Mouse (Mus musculus) MEL (cell line): ENCODE measurements at regions not wholly inside any gene's neighbourhood (a gene's known extent, or its start where the extent isn't known, plus 50 kb on each side); places are given as distances from the start of the nearest gene placed in this dataset.

Experiments used
- DNase-seq: peaks from one replicate; pipeline ENCODE4 v3.0.0; 2011; ENCODE audit warnings: low read depth, low spot score
- H3K27ac ChIP-seq: 2 replicates; pipeline ENCODE4 v1.5.1; 2012; ENCODE audit warnings: low read depth, mild to moderate bottlenecking, control low read depth, low read length, moderate library complexity; ENCODE audit not compliant: control insufficient read depth
- H3K27me3 ChIP-seq, 2 experiments: fragments of 150-350 bp in 1 of 2; sonication (generic) in 1 of 2; 2 replicates each; pipeline ENCODE4 v1.6.1; 2012; ENCODE audit warnings: low read length in 2 of 2, mild to moderate bottlenecking in 2 of 2, improper control_type of control experiment in 1 of 2, moderate library complexity in 1 of 2; ENCODE audit not compliant: insufficient read depth in 2 of 2, control insufficient read depth in 1 of 2
- H3K36me3 ChIP-seq, 2 experiments: 2 replicates each; pipeline ENCODE4 v1.6.1; 2012 to 2014; ENCODE audit warnings: low read length in 2 of 2, improper control_type of control experiment in 1 of 2, inconsistent platforms in 1 of 2, mild to moderate bottlenecking in 1 of 2; ENCODE audit not compliant: insufficient read depth in 2 of 2, control insufficient read depth in 1 of 2
- H3K4me1 ChIP-seq, 2 experiments: fragments of 150-350 bp in 1 of 2; sonication (generic) in 1 of 2; 2 replicates each; pipeline ENCODE4 v1.6.1; 2012; ENCODE audit warnings: low read length in 2 of 2, improper control_type of control experiment in 1 of 2, mild to moderate bottlenecking in 1 of 2; ENCODE audit not compliant: insufficient read depth in 2 of 2, control insufficient read depth in 1 of 2
- H3K4me3 ChIP-seq, 2 experiments: fragments of 150-350 bp in 1 of 2; sonication (generic) in 1 of 2; 2 replicates each; pipeline ENCODE4 v1.5.1; 2012; ENCODE audit warnings: low read depth in 2 of 2, low read length in 2 of 2, mild to moderate bottlenecking in 2 of 2, moderate library complexity in 2 of 2, control low read depth in 1 of 2, improper control_type of control experiment in 1 of 2; ENCODE audit not compliant: control insufficient read depth in 1 of 2, insufficient read depth in 1 of 2
- H3K79me2 ChIP-seq: 2 replicates; pipeline ENCODE4 v1.6.1; 2012; ENCODE audit warnings: mild to moderate bottlenecking, low read length, moderate library complexity; ENCODE audit not compliant: control insufficient read depth, poor library complexity, insufficient read depth
- H3K9ac ChIP-seq: 2 replicates; pipeline ENCODE4 v1.6.1; 2012; ENCODE audit warnings: low read depth, mild to moderate bottlenecking, control low read depth, low read length, moderate library complexity; ENCODE audit not compliant: control insufficient read depth, poor library complexity, severe bottlenecking
- H3K9me3 ChIP-seq: fragments of 150-350 bp; sonication (generic); replicated peaks from 2 replicates; pipeline ENCODE4 v1.6.1; 2012; ENCODE audit warnings: mild to moderate bottlenecking, low read length, improper control_type of control experiment, moderate library complexity; ENCODE audit not compliant: insufficient read depth
- BHLHE40 ChIP-seq: IDR thresholded peaks from 2 replicates; pipeline ENCODE4 v1.6.1; 2012; ENCODE audit warnings: low read depth, mild to moderate bottlenecking, inconsistent platforms, low read length, improper control_type of control experiment, borderline replicate concordance
- CHD2 ChIP-seq: IDR thresholded peaks from 2 replicates; pipeline ENCODE4 v1.6.1; 2011; ENCODE audit warnings: low read length, improper control_type of control experiment
- CTCF ChIP-seq, 3 experiments: IDR thresholded peaks in 2 of 3; conservative IDR thresholded peaks in 1 of 3; 2 replicates each; pipeline ENCODE4 v1.5.1; 2011 to 2012; ENCODE audit warnings: low read length in 3 of 3, low read depth in 2 of 3, mild to moderate bottlenecking in 2 of 3, improper control_type of control experiment in 1 of 3, inconsistent platforms in 1 of 3, mixed read lengths in 1 of 3, moderate library complexity in 1 of 3; ENCODE audit not compliant: control insufficient read depth in 1 of 3, insufficient read depth in 1 of 3, poor library complexity in 1 of 3, severe bottlenecking in 1 of 3
- E2F4 ChIP-seq: IDR thresholded peaks from 2 replicates; pipeline ENCODE4 v1.6.1; 2011; ENCODE audit warnings: low read depth, low read length, improper control_type of control experiment, borderline replicate concordance
- ETS1 ChIP-seq: IDR thresholded peaks from 2 replicates; pipeline ENCODE4 v1.6.1; 2012; ENCODE audit warnings: low read depth, mild to moderate bottlenecking, inconsistent platforms, low read length, improper control_type of control experiment, moderate library complexity
- GABPA ChIP-seq: IDR thresholded peaks from 2 replicates; pipeline ENCODE4 v1.6.1; 2012; ENCODE audit warnings: low read depth, mild to moderate bottlenecking, inconsistent platforms, low read length, improper control_type of control experiment, moderate library complexity
- HCFC1 ChIP-seq: IDR thresholded peaks from 2 replicates; pipeline ENCODE4 v1.6.1; 2012; ENCODE audit warnings: low read depth, mild to moderate bottlenecking, inconsistent platforms, low read length, improper control_type of control experiment, moderate library complexity
- MAX ChIP-seq: IDR thresholded peaks from 2 replicates; pipeline ENCODE4 v1.6.1; 2011; ENCODE audit warnings: low read length, improper control_type of control experiment
- MAZ ChIP-seq: IDR thresholded peaks from 2 replicates; pipeline ENCODE4 v1.6.1; 2012; ENCODE audit warnings: low read depth, mild to moderate bottlenecking, inconsistent platforms, low read length, improper control_type of control experiment
- MEF2A ChIP-seq: IDR thresholded peaks from 2 replicates; pipeline ENCODE4 v1.6.1; 2014; ENCODE audit warnings: low read depth, mild to moderate bottlenecking, inconsistent platforms, low read length, improper control_type of control experiment; ENCODE audit not compliant: poor library complexity, insufficient replicate concordance, severe bottlenecking; ENCODE audit errors: extremely low read depth
- MXI1 ChIP-seq: IDR thresholded peaks from 2 replicates; pipeline ENCODE4 v1.6.1; 2011; ENCODE audit warnings: mild to moderate bottlenecking, low read depth, low read length, improper control_type of control experiment
- MYB ChIP-seq: IDR thresholded peaks from 2 replicates; pipeline ENCODE4 v1.6.1; 2011; ENCODE audit warnings: mild to moderate bottlenecking, low read depth, low read length, improper control_type of control experiment
- MYC ChIP-seq: IDR thresholded peaks from 2 replicates; pipeline ENCODE4 v1.6.1; 2011; ENCODE audit warnings: low read depth, mild to moderate bottlenecking, low read length, improper control_type of control experiment, moderate library complexity
- POLR2A ChIP-seq, 2 experiments: IDR thresholded peaks; 2 replicates each; pipeline ENCODE4 v1.6.1; 2011 to 2012; ENCODE audit warnings: low read length in 2 of 2, mild to moderate bottlenecking in 2 of 2, control low read depth in 1 of 2, improper control_type of control experiment in 1 of 2, low read depth in 1 of 2, moderate library complexity in 1 of 2; ENCODE audit not compliant: control insufficient read depth in 1 of 2, insufficient read depth in 1 of 2, poor library complexity in 1 of 2
- POLR2AphosphoS2 ChIP-seq: IDR thresholded peaks from 2 replicates; pipeline ENCODE4 v1.6.1; 2011; ENCODE audit warnings: low read length, improper control_type of control experiment
- RAD21 ChIP-seq: IDR thresholded peaks from 2 replicates; pipeline ENCODE4 v1.6.1; 2011; ENCODE audit warnings: mild to moderate bottlenecking, low read depth, low read length, improper control_type of control experiment
- RCOR1 ChIP-seq: IDR thresholded peaks from 2 replicates; pipeline ENCODE4 v1.6.1; 2012; ENCODE audit warnings: low read depth, mild to moderate bottlenecking, inconsistent platforms, low read length, improper control_type of control experiment
- SMC3 ChIP-seq: IDR thresholded peaks from 2 replicates; pipeline ENCODE4 v1.6.1; 2011; ENCODE audit warnings: low read depth, low read length, improper control_type of control experiment
- TAL1 ChIP-seq: IDR thresholded peaks from 2 replicates; pipeline ENCODE4 v1.6.1; 2012; ENCODE audit warnings: mild to moderate bottlenecking, inconsistent platforms, low read length, moderate library complexity, mixed read lengths
- TBP ChIP-seq: IDR thresholded peaks from 2 replicates; pipeline ENCODE4 v1.8.0; 2011; ENCODE audit warnings: low read depth, low read length, improper control_type of control experiment
- UBTF ChIP-seq: IDR thresholded peaks from 2 replicates; pipeline ENCODE4 v1.6.1; 2012; ENCODE audit warnings: low read depth, mild to moderate bottlenecking, inconsistent platforms, low read length, improper control_type of control experiment, moderate library complexity, borderline replicate concordance; ENCODE audit not compliant: insufficient read depth
- USF1 ChIP-seq: IDR thresholded peaks from 2 replicates; pipeline ENCODE4 v1.6.1; 2014; ENCODE audit warnings: low read depth, mild to moderate bottlenecking, inconsistent platforms, low read length, improper control_type of control experiment, moderate library complexity
- USF2 ChIP-seq, 2 experiments: IDR thresholded peaks; 2 replicates each; pipeline ENCODE4 v1.6.1; 2011 to 2012; ENCODE audit warnings: improper control_type of control experiment in 2 of 2, low read length in 2 of 2, borderline replicate concordance in 1 of 2, inconsistent platforms in 1 of 2, low read depth in 1 of 2, mild to moderate bottlenecking in 1 of 2; ENCODE audit not compliant: insufficient read depth in 1 of 2
- ZKSCAN1 ChIP-seq: IDR thresholded peaks from 2 replicates; pipeline ENCODE4 v1.6.1; 2012; ENCODE audit warnings: low read depth, mild to moderate bottlenecking, inconsistent platforms, low read length, improper control_type of control experiment, moderate library complexity
- ZMIZ1 ChIP-seq: IDR thresholded peaks from 2 replicates; pipeline ENCODE4 v1.6.1; 2012; ENCODE audit warnings: low read depth, mild to moderate bottlenecking, inconsistent platforms, low read length, improper control_type of control experiment, moderate library complexity
- ZNF384 ChIP-seq: IDR thresholded peaks from 2 replicates; pipeline ENCODE4 v1.6.1; 2012; ENCODE audit warnings: low read depth, mild to moderate bottlenecking, inconsistent platforms, low read length, improper control_type of control experiment

DNA sequence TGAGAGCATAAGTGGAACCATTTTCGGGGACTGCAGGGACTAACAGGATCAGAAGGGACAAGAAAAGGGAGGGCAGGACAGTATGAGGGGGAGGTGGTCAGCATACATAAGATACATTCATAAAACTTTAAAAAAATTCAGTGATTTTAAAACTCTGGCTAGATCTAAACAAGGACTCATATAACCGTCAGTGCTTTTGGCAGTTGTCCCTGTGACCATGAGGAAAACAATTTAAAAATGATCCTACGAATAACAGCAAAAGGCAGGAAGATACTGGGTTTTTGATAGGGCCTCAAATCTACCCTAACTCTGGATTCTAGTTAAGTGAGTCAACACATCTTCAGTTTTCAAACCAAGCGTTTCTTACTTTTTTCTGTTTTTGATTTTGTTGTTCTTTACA is 106.9 kb upstream of the Eif4g2 start:
- no peak for DNase-seq
- Histone ChIP-seq H3K27me3 (no peaks in the 10 kb centered on the region), H3K79me2 (no peaks in the 10 kb centered on the region), H3K36me3 (no peaks in the 10 kb centered on the region), H3K27ac (no peak overlapping the region), H3K4me1 (no peaks in the 10 kb centered on the region), H3K9ac (no peak overlapping the region), H3K4me3 (no peak overlapping the region), H3K9me3 (no peaks in the 10 kb centered on the region)
- TF ChIP-seq SMC3, result no peak
- TF ChIP-seq RCOR1, result no peak
- no peak for TF ChIP-seq ZNF384
- no peak for TF ChIP-seq MAZ
- no peak for TF ChIP-seq ZMIZ1
- no peak for TF ChIP-seq CHD2
- TF ChIP-seq MAX, result no peak
- no peak for TF ChIP-seq POLR2A (IDR thresholded peaks at IDR 0.05; ENCODE audit: control insufficient read depth in 1 of 2, insufficient read depth in 1 of 2, low read depth in 1 of 2, low read length in 2 of 2, poor library complexity in 1 of 2)
- no peak for TF ChIP-seq BHLHE40
- TF ChIP-seq USF1, result no peak
- no peak for TF ChIP-seq MEF2A
- TF ChIP-seq E2F4, result no peak
- TF ChIP-seq GABPA, result no peak
- no peak for TF ChIP-seq TAL1
- no peak for TF ChIP-seq CTCF (IDR thresholded peaks at IDR 0.05 in 2 of 3, conservative IDR thresholded peaks at IDR 0.05 in 1 of 3; ENCODE audit: control insufficient read depth in 1 of 3, insufficient read depth in 1 of 3, low read depth in 2 of 3, low read length in 3 of 3, poor library complexity in 1 of 3, severe bottlenecking in 1 of 3)
- no peak for TF ChIP-seq ZKSCAN1
- no peak for TF ChIP-seq UBTF
- TF ChIP-seq MYC, result no peak

DNA sequence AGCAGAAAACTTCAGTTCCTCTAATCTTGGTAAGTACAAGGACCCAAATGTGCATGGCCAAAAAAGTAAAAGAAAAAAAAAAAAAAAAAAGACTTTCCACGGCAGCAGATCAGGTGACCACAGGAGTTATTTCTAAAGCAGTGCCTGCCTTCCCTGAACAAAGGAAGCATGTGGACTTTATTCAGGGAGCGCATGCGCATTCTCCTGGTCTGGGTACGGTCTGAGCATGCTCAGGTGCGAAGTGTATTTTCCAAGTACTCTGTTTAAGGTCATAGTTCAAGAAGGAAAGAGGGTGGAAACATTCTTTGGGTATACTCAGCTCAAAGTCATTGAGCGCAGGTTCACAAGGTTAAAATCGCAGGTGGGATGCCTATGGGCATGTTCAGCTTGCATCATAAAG is 103.1 kb upstream of the Eif4g2 start:
- Histone ChIP-seq H3K79me2 (no peaks in the 10 kb centered on the region), H3K4me1 (peaks cover 0 to 2% of the 10 kb centered on the region in 2 experiments; a peak in 1 of 4 replicates)
- TF ChIP-seq MXI1 (no peak), POLR2AphosphoS2 (no peak), ETS1 (no peak), TBP (no peak), USF2 (IDR thresholded peaks at IDR 0.05; ENCODE audit: borderline replicate concordance in 1 of 2, insufficient read depth in 1 of 2, low read depth in 1 of 2, low read length in 2 of 2) (no peak), HCFC1 (no peak), MYB (no peak), BHLHE40 (no peak), E2F4 (no peak), POLR2A (IDR thresholded peaks at IDR 0.05; ENCODE audit: control insufficient read depth in 1 of 2, insufficient read depth in 1 of 2, low read depth in 1 of 2, low read length in 2 of 2, poor library complexity in 1 of 2) (no peak), CHD2 (no peak), RAD21 (no peak), ZKSCAN1 (no peak)

More for the DNA sequence above, 103.1 kb upstream of the Eif4g2 start:
- Histone ChIP-seq H3K27me3 (no peaks in the 10 kb centered on the region), H3K9ac (no peak overlapping the region), H3K27ac (no peak overlapping the region), H3K36me3 (no peaks in the 10 kb centered on the region), H3K9me3 (no peaks in the 10 kb centered on the region), H3K4me3 (no peak overlapping the region)
- no peak for DNase-seq
